Mouse (Mus musculus): ENCODE data around the gene Med18. TPM values are rescaled to one million over a fixed set of nuclear protein-coding genes. Genes with fewer than 3 reads are reported as not detected.
A peak's percentile ranks its signal among the peaks of the same experiment; 100 is the strongest.

The Med18 gene
- total and polyA plus RNA-seq, 2 experiments from 2014 or later, result 11.6 to 13.8 TPM

- Histone ChIP-seq H3K27ac (no peak overlapping the region), H3K4me3 (ENCODE audit: low read length) (no peak overlapping the region), H3K9ac (replicated peaks; ENCODE audit: low read length) (no peak overlapping the region), H3K36me3 (ENCODE audit: insufficient read depth, low read length) (no peaks in the 10 kb centered on the region), H3K4me1 (ENCODE audit: insufficient read depth, low read length) (no peaks in the 10 kb centered on the region), H3K9me3 (ENCODE audit: low read length) (no peaks in the 10 kb centered on the region), H3K27me3 (ENCODE audit: insufficient read depth, low read length) (no peaks in the 10 kb centered on the region), H3K4me2 (ENCODE audit: low read depth, low read length) (no peak overlapping the region)
- peak; percentile 40; the same call in 1 of the 2 replicates for ATAC-seq
- TF ChIP-seq CTCF (IDR thresholded peaks at IDR 0.05; ENCODE audit: low read depth), result peak; percentile 74
- WGBS, result 46% methylated on average over 8 of the region's 8 CpGs
- peak; percentile 81 for DNase-seq (ENCODE audit: low spot score)
Observed at GRCm38 (mm10) chr4:132411322-132412094, 52.2 kb downstream of the Med18 start.

- DNase-seq (ENCODE audit: low spot score) (no peak), ATAC-seq (no peak)
- no peak for TF ChIP-seq CTCF (IDR thresholded peaks at IDR 0.05; ENCODE audit: low read depth)
- no peaks in the 10 kb centered on the region for H3K27me3 ChIP-seq (ENCODE audit: insufficient read depth, low read length)
- H3K9me3 ChIP-seq (ENCODE audit: low read length), result no peaks in the 10 kb centered on the region
- H3K27ac ChIP-seq, result no peak overlapping the region
- H3K4me3 ChIP-seq (ENCODE audit: low read length), result no peak overlapping the region
- 93% methylated on average over 4 of the region's 4 CpGs for WGBS
- H3K36me3 ChIP-seq (ENCODE audit: insufficient read depth, low read length), result no peaks in the 10 kb centered on the region
- no peak overlapping the region for H3K9ac ChIP-seq (replicated peaks; ENCODE audit: low read length)
- no peak overlapping the region for H3K4me2 ChIP-seq (ENCODE audit: low read depth, low read length)
- no peaks in the 10 kb centered on the region for H3K4me1 ChIP-seq (ENCODE audit: insufficient read depth, low read length)
Observed at GRCm38 (mm10) chr4:132409587-132410229, 54.0 kb downstream of the Med18 start.

Other genes starting within 250 kb of the Med18 start
- 19.1 and 20.1 TPM in 2 replicates for gene Gmeb1, start 202.3 kb downstream of the Med18 start, total RNA-seq (2014; rRNA removed)
- 29.9 and 30.2 TPM in 2 replicates for gene Gmeb1, start 202.3 kb downstream of the Med18 start, polyA plus RNA-seq (2015; fragmentation: Nextera tagmentation; extraction: Ambion mirVana)
- 7.3 and 7.6 TPM in 2 replicates for gene Taf12, start 189.5 kb downstream of the Med18 start, total RNA-seq (2014; rRNA removed)
- 30.0 and 30.5 TPM in 2 replicates for gene Taf12, start 189.5 kb downstream of the Med18 start, polyA plus RNA-seq (2015; fragmentation: Nextera tagmentation; extraction: Ambion mirVana)
- gene Rab42, start 160.5 kb downstream of the Med18 start, total RNA-seq (2014; rRNA removed), result 4.9 and 5.4 TPM in 2 replicates
- gene Rab42, start 160.5 kb downstream of the Med18 start, polyA plus RNA-seq (2015; fragmentation: Nextera tagmentation; extraction: Ambion mirVana), result 5.1 and 5.9 TPM in 2 replicates
- gene Trnau1ap, start 134.4 kb downstream of the Med18 start, total RNA-seq (2014; rRNA removed), result 53.2 and 79.3 TPM in 2 replicates
- 56.6 and 62.6 TPM in 2 replicates for gene Trnau1ap, start 134.4 kb downstream of the Med18 start, polyA plus RNA-seq (2015; fragmentation: Nextera tagmentation; extraction: Ambion mirVana)
- 20.7 and 24.4 TPM in 2 replicates for gene Rcc1, start 110.3 kb downstream of the Med18 start, total RNA-seq (2014; rRNA removed)
- gene Rcc1, start 110.3 kb downstream of the Med18 start, polyA plus RNA-seq (2015; fragmentation: Nextera tagmentation; extraction: Ambion mirVana), result 28.8 and 29.7 TPM in 2 replicates
- gene Phactr4, start 41.4 kb downstream of the Med18 start, total RNA-seq (2014; rRNA removed), result 4.0 and 5.0 TPM in 2 replicates
- gene Phactr4, start 41.4 kb downstream of the Med18 start, polyA plus RNA-seq (2015; fragmentation: Nextera tagmentation; extraction: Ambion mirVana), result 5.2 and 5.4 TPM in 2 replicates
- 22.8 and 25.7 TPM in 2 replicates for gene Sesn2, start 46.6 kb upstream of the Med18 start, total RNA-seq (2014; rRNA removed)
- 18.3 and 19.9 TPM in 2 replicates for gene Sesn2, start 46.6 kb upstream of the Med18 start, polyA plus RNA-seq (2015; fragmentation: Nextera tagmentation; extraction: Ambion mirVana)
- 341 and 518 TPM in 2 replicates for gene Atpif1, start 69.7 kb upstream of the Med18 start, total RNA-seq (2014; rRNA removed)
- gene Atpif1, start 69.7 kb upstream of the Med18 start, polyA plus RNA-seq (2015; fragmentation: Nextera tagmentation; extraction: Ambion mirVana), result 1,637 and 1,748 TPM in 2 replicates
- 64.6 and 95.5 TPM in 2 replicates for gene Dnajc8, start 71.6 kb upstream of the Med18 start, total RNA-seq (2014; rRNA removed)
- 142 and 162 TPM in 2 replicates for gene Dnajc8, start 71.6 kb upstream of the Med18 start, polyA plus RNA-seq (2015; fragmentation: Nextera tagmentation; extraction: Ambion mirVana)
- gene Ptafr, start 100.1 kb upstream of the Med18 start, total RNA-seq (2014; rRNA removed), result 0.32 and 0.63 TPM in 2 replicates
- 0.61 and 0.64 TPM in 2 replicates for gene Ptafr, start 100.1 kb upstream of the Med18 start, polyA plus RNA-seq (2015; fragmentation: Nextera tagmentation; extraction: Ambion mirVana)
- gene Eya3, start 175.1 kb upstream of the Med18 start, total RNA-seq (2014; rRNA removed), result 16.4 and 18.7 TPM in 2 replicates
- gene Eya3, start 175.1 kb upstream of the Med18 start, polyA plus RNA-seq (2015; fragmentation: Nextera tagmentation; extraction: Ambion mirVana), result 7.4 and 8.3 TPM in 2 replicates

All from hindbrain, postnatal 0 days (tissue).